Mouse (Mus musculus): ENCODE measurements at regions not wholly inside any gene's neighbourhood (a gene's known extent, or its start where the extent isn't known, plus 50 kb on each side); places are given as distances from the start of the nearest gene placed in this dataset.
"Not testable (repeated sequence)": the region's sequence is repeated elsewhere in the genome, so short reads cannot be mapped to it uniquely, and the experiment has no call there.

DNA sequence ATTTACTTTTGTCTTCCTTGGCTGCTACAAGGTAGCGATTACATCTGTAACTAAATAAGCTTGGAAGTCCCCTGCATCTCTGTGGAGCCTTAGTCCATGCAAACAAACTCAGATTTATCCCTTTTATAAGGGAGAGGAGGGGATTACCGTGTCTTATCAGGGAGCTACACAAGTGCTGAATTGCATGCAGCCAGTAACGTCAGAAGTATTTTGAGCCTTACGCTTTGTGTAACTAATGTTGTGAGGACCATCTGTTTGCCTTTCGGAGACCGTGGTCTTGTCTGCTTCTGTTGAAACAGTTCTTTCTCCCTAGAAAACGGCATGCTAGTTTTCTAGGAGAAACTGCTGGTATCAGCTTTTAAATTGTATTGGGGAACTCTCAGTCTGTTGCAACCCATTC lies 58.0 kb upstream of the Dmrta1 start:
- DNase-seq: no peak

DNA sequence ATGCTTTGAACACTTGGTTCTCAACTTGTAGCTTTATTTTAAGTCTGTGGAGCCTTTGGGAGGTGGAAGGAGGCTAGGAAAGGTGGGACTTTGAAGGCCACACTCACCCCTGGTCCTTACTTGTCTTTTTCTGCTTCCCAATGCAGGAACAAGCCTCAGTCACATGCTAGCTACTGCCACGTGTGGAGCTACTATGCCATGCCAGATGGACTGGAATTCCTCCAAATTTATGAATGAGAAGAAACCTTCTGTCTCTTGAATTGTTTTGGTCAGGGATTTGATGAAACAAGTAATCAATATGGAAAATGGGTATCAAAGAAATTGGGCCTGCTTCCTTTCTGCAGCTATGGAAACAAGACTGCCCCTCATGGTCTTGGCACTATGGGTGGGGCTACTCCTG lies 74.5 kb upstream of the Dmrta1 start:
- no peak for DNase-seq

DNA sequence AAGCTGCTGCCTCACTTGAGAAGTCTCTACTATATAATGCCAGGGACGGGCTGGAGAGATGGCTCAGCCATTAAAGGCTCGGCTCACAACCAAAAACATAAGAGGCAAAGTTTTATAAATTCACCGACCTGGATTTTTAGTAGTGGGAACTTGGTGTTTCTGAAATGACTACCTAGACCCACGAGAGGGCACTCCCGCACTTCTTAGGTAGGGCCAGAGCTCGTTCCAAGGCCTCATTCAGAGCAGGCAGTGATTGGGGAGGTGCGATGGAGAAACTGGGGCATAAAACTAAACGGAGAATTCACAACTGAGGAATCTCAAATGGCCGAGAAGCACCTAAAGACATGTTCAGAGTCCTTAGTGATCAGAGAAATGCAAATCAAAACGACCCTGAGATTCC lies 103.7 kb upstream of the Dmrta1 start:
- no peak for DNase-seq

DNA sequence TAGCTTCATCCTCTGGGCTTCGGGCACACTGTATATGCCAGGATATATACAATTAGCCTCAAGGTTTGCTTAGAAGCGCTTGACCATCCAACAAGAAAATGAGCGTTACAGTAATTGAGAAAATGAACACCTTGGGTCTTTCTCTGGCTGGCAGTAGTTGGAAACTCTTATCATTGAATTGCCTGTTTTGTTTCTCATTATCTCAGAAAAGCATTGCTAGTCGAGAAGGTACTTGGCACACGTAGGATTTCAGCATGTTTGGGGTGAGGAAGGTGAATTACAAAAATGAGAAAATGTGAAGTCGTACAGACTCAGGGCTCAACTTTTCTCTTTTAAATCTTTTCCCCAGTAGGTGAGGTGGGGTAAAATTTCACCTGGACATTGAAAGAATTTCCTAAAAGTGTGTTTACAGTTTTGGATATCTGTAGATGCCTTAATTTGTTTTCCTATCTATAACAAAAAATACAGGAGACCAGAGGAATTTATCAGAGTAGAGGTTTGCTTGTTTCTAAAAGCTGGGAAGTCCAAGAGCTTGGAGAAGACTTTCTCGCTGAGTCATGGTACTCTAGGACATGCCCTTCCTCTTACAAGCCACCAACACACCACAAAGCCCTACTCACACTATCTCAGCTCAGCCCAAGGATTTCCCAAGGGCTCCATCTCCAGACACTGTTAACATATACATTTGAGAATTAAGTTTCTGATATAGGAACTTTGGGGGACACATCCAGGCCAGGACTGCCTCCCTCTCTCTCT lies 124.3 kb upstream of the Dmrta1 start:
- DNase-seq: no peak

DNA sequence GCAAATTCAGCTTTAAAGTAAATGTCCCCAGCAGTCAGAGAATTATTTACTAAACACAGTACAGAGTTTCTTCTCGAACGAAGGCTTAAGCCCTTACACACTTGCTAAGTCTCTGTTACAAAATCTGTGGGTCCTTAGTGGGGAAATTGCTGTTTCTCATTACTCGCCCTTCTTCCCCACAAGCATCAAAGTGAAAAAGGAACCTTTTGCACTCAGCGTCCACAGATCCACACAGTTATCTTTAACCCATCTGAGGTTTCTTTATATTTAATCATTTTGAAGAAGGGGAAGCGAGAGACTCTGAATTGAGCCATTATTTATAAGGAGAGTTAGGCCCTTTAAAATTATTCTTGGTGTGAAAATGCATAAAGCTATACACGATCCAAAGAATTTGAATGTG lies 126.7 kb upstream of the Dmrta1 start:
- DNase-seq: no peak

DNA sequence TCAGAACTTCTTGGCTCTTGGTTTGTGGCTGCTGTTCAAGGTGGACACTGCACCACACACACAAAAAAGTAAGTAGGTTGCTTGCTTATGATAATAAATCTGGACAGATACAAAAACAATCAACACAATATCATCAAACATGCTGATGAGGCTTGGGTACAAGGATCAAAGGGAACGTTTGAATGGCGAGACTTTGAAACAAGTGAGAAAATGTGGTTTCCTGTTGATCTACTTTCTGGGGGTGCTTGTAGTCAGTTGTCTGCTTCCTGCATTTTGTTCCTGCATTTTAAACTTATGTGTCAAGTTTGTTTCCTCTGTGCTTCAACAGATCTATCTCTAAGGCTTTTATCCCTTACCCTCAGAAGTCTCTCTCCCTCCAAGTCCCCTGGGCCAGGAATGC lies 128.7 kb upstream of the Dmrta1 start:
- no peak for DNase-seq

DNA sequence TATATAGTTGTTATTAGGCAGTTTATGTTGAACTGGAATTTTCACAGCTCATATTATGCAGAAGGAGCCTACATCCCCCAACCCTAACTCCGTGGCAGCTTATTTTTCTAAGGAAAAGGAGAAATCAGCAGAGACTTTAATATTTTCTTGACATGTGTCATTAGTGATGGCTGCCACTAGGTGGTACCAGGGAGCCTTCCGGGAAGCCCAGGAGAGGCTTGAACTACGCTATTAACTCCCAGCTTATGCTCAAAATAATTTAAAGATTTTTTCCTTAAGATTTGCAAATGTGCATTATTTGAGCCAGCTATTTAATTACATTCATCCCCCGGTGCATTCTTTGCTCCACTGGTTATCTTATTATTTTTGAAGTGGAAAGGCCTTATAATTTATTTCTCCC lies 146.8 kb upstream of the Dmrta1 start:
- peak; percentile 37 for DNase-seq

DNA sequence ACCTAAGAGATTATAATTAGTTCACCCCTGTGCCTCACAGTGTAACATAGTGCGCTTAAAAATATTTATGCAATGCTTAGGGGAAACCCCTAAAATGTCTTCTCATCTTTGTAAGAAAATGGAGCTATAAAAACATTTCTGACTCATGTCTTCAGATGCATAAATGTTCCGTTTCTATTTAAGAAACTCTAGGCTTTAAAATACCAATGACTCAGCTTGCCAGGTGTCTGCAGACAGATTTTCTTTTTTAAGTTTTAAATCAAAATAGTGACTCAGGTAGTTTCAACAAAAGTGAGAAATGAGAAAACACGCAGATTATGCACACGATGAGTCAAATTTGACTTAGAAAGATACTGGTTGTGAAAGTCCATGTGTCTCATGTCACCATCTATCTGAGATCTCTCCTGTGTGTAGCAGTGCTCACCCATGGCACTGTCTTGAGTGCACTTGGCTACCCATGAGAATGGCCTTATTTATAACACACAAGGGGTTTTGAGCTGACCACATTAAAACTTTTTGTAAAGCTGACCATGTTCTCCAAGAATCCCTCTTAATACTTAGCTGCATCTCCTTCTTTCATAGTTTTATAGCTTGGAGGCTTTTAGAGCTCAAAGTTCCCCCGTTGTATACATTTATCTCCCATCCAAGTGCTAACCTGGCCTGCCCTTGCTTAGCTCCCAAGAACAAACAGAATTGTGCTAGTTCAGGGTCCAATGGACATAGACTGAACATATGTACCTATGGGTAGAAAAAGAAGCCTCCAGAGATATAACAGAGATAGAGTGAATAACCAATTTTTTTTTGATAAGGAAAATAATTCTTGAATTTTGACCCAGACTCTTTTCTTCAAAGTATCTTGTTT lies 149.0 kb upstream of the Dmrta1 start:
- no peak for DNase-seq

DNA sequence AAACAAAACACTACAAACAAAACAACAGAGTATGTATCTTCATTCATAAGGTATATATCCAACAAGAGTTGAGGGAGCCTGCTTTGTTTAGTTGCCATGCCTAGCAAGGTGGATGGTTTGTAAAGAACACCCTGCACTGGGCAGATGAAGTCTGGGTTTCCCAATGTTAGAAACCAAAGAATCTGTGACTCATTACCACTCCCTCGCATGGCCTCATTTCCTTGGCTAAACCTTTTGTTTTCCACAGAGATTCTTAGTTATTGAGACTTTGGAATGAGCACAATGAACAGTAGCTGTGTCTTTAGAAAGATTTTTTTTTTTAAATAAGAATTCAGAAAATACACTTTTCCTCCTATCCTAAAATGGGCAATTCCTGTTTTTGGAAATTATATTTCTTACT lies 151.3 kb upstream of the Dmrta1 start:
- no peak for DNase-seq

DNA sequence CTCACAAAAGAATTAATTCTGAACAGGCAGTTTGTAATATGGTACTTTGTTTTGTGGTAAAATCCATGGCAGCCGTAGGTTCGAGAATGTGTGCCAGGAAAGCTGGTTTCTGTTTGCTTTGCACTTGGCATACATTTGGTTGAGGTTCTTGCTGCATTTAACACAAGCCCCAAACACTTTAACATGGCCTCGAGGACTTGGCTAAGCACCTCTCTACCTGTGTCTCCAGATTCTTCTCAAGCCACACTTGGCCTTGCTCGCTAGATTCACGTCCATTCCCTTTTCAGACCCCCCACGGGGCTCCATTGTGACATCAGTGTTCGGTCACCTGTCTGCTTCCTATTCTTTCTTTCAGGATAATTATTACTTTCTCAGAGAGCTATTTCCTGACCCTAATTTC lies 151.9 kb upstream of the Dmrta1 start:
- DNase-seq: no peak

DNA sequence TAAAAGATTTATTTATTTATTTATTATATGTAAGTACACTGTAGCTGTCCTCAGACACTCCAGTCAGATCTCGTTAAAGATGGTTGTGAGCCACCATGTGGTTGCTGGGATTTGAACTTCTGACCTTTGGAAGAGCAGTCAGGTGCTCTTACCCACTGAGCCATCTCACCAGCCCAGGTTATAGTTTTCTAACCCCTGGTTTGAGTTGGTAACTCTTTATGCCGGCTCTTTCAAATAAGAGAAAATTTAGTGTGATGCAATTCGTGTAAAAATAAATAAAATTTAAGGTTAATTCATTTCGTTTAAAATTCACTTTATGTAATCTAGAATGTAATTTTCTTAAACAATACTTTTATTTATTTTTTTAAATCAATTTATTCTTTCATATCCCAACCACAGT lies 153.7 kb upstream of the Dmrta1 start:
- not testable (repeated sequence) for DNase-seq

DNA sequence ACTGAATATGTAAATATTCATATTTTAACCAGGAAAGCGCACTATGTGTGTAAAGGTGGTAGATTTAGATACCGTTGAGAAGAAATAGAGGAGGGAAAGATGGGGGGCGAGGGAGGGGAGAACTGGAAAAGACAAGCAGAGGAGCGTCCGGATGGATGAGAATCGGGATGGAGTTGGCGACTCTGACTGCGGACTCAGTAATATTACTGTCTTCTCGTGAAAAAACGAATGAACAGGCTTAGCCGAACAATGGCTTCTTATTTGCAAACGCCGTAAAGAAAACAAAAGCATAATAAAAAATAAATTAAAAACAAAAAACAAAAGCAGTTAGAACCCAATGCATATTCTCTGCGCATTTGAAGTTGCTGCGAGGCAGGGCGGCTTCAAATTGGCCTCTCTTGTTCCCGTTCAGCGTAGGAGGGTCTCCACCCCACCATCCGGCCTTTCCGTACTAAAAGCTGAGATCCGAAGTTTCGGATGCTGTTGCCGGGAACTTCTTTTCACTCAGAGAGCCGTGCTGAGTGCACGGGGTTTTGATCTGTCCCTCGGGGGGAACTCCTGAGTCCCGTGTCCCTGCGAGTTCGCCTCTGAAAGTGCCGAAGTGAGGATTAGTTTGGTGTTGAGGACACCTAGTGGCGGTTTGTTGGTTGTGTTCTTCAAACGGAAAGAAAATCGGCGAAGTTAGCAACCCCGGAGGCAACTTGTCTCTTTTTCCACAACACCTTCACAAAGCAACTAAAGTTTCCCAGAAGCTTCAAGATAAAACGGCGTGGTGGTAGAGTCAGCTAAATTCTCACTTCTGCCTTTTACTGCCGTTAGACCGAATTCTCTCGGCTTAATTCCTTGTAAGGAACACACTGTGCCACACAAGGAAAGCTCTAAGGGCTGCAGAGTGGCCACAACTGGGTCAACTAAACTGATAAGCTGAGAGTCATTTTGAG lies 154.7 kb upstream of the Dmrta1 start:
- peak; percentile 28 for DNase-seq

DNA sequence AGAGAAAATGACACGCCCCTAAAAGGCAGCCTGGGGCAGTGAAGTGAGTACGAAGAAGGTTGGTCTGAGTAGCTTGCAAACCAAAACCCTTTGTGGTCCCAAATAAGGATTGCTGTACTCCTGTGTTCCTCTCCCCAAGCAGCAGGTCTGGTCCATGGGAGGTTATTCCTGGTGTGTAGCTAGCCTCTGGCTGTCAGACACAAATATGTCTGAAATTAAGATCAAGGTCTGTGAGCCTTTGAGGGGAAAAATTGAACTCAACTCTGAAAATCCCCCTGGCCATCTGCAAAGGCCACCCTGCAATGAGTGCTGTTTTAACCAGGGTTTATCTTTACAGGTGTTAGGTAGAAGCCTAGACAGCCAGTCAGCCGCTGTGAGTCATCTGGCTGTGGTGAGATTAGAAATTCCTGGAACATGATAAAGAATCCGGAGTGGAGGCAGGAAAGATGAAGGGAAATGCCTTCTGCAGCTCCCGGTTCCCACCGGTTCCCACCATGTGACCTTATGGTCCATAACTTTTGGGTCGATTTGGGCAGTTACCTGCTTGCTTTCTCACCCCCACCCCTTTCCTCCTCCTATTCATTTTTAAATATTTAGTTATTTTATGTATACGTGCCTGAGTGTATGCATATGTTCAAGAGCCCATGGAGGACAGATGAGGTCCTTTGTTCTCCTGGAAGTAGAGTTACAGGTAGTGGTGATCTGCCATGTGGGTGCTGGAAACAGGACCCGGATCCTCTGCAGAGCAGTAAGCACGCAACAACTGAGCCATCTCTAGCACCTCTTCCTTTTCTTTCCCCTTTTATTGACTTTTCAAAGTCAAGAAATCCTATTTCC lies 155.6 kb upstream of the Dmrta1 start:
- no peak for DNase-seq

DNA sequence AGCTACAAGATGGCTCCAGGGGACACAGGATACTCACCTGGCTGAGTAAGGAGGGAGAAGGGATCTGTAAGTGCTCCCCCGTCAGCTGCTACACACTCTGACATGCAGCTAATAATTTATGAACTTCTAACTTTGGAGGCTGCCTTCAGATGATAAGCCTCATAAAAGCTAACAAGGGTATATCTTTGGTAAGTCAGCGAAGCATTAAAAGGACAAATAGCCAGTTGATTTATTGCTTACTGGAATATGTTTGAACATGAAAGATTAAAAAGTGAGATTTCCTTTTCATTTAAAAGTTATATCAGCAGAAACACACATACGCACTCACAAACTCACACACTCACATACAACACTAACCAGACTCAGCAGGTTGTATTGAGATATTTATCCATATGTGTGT lies 161.2 kb upstream of the Dmrta1 start:
- no peak for DNase-seq

DNA sequence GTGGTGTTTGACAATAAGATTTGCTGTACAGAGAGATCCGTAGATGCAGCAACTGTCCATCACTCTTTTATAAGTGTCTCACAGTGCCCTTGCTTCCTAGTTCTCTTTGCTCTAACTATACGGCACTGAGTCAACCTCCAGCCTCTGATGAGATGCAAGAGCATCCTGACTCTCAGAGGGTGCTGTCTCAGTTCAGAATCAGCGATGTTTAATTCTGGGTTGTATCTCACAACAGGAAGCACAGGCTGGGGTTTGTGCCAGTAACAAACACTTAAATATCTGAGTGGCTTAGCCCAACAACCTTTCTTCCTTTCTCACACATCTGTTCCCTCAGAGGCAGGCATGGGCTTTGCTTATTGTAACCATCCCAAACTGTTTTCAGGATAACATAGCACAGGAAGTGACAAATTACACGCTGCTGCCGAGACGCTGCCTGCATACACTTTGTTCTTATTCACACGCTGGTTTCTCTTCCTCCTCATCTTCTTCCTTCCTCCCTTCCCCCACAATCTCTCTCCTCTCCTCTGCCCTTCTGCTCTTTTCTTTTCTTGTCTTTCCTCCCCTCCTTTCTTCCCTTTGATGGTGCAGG lies 163.3 kb upstream of the Dmrta1 start:
- no peak for DNase-seq

DNA sequence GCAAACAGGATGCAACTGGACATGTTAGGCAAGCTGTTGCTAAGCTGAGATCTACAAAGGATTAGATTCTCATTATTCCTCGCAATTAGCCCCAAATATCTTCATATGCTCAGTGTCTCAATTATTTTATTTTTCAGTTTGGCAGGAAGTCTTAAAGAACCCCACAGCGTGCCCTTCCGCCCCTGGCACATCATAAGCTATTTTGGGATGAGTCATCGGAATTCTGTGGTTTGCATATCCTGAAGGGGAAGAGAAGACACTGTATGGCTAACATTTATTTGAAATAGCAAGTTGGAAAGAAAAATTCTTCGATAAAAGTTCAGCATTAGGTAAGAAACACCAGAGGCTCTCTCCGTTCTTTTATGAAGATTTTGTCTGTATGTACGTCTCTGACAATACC lies 164.3 kb upstream of the Dmrta1 start:
- DNase-seq: no peak

DNA sequence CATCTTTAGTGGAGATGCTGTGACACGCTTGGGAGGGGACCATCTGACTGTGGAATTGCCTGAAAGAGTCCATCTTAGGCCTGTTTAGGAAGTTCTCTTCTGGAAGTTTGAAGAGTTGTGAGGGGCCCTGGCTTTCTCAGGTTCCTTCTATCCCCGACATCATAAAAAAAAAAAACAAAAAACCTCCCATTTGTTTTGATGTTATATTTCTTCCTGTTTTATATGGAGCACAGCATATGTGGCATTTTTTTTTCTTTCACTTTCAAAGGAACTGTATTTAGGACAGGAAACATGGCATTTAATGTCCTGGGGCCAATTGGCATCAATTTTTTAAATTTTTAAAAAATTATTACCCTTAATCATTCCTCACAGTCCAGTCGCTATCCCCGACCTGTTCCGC lies 168.6 kb upstream of the Dmrta1 start:
- no peak for DNase-seq

DNA sequence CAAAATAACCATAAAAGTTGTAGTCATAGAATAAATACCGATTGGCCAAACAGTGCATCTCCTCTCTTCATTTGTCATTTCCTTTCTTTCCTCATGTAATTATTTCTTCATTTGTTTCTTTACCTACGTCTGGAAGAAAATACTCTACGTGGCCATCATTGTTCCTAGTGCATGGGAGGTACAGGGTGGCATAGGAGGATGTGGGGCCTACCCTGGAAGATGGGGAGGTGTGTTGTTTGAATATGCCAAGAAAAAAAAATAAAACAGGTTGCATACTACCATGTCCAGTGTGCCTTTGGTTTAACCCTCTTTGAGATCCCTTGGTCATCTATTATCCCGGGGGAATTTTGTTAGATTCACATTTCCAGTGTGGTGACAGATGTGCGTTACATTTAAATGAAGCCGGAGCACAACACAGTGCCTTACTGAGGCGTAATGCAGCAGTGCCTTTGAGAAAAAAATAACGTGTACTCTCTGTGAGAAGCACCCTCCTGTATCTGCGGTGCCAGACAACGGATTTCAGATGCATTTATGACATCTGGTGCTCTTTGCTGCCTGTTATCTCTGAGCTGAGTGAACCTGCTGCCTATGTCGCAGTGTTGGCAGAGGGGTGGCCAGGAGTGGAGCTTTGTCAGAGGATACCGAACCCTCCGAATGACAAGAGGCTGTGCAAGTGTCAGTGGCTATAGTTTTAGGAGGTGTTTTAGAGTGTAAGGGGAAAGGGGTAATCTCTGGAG lies 169.4 kb upstream of the Dmrta1 start:
- DNase-seq: no peak

DNA sequence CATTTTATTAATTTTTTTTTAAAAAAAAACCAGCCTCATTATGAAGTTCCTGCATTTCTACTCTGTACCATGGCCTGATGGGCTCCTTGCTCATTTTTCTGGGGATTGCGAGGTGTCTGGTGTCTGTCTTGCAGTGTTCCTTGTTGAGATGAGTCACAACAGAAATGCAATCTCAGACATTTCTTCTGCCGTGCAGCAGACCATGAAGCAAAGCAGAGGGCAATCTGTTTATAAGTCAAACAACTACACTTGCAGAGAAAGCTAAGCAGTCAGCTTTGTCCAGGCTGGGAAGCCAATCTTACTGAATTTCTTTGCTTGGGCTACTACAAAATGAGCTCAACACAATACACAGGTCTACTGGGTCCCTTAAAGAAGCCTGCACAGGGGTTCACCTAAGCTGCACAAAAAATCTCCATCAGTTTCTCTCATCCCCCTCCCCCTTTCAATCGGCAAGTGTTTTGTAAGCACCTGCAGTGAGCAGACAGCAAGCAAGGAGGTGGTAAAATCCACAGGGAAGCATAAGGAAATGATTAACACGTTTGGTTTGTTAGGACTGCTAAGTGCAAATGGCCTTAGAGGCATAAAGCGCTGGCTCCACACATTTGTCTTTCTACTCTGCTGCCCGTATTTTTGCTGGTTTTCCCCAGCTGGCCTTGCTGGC lies 171.0 kb upstream of the Dmrta1 start:
- DNase-seq: no peak

DNA sequence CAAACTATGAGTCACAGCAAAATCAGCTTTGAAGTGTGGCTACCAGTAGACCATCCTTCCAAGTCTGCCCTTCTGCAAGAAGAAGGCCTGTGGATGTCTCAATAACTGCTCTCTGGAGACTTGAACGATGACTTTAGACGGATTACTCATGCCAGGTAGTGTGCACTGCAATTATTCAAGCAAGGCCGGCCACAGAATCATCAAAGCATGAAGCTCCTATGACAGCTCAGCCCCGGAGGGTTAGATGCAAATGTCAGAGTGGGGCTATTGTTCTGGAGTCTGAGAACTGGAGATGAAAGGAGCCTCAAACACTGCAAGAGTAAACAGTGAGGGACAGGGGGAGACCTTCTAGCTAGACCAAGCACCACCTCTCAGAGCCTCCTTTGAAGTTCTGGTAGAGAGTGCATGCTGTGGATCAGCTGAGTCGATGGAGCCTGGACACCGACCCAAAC lies 173.8 kb upstream of the Dmrta1 start:
- DNase-seq: no peak

DNA sequence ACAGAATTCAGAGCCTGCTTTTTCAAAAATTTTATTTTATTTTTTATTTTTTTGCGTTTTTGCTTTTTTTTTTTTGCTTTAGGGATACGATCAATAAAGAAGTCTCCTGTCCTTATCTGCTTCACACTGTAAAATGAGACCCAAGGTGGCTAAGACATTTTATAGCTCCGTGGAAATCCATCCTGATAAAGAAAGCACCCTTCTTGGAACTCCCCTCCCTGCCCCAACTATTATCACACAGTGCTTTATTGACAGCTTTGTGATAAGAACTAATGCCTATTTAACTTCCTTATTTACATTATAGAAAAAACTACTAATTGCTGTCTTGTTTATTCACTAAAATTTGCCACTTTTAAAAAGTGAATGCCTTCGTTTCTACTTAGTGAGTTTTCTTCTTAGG lies 179.0 kb upstream of the Dmrta1 start:
- no peak for DNase-seq
